Mouse (Mus musculus) cerebellum, adult 8-10 months (tissue): ENCODE data around the gene Adgrg1.

ENCODE experiments used
- DNase-seq: peaks from one replicate; pipeline ENCODE4 v3.0.0; 2022

The Adgrg1 gene

DNA sequence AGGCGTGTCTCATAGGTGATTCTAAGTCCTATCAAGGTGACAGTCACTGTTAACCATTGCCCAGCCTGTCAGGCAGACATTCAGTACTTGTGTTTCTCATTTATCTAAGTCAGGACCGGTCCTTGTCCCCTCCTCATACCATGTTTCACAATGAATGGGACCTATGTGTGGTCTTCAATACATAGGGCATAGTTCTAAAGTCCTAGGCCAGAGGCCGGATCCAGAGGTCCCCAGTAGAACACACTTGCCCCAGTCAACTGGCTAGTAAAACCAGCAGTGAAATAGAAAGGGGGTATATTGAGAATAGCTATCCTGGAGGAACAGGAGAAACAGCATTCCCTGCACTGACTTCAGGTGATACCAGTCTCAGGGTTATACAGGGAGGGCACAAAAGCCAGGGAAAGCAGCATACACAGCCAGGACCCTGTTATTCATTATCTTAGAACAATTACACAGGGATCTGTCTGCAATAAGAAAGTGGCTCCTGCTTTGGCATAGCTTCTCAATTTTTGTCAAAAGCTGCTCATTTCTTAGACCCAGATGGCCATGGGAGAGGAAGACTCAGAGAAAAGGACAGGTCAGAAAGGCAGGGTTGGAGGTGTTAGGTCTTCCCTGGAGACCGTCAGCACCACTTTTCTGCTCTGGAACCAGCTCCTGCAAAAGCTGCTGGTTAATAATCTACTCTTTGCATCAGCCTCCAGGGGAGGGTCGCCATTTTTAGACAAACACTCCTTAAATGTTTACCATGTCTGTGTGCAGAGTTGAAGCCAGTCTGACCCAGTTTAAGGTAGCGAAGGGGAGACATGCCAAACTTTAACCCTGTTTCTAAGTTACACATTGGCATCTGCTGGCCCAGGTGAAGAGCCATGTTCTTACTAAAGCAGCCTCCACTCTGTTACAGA is 67.6 kb downstream of the Adgrg1 start:
- DNase-seq, result no peak

- DNase-seq, result no peak
These were observed 70.3 kb downstream of the Adgrg1 start for GRCm38 (mm10) chr8:95044811-95045210.

DNA sequence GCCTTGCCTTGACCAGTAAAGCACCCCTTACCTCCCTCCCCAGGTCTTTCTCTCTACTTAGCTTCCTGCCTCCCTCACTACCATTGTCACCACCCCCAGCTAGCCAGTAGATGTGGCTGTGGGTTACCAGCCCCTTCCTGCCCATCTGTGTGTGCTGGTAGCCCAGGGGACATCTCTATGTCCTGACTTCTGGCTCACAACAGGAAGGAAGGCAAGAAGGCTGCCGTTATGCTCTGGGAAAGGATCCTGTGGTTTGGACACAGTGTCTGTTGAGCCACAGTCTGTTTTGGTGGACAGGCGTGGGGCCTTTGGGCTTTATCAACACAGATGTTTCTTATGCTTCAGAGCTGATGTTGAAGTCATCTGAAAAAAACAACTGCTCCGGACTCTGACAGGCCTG is 72.4 kb downstream of the Adgrg1 start:
- DNase-seq, result no peak

- no peak for DNase-seq
These were observed 73.5 kb downstream of the Adgrg1 start for GRCm38 (mm10) chr8:95047884-95048680.

- DNase-seq, result no peak
These were observed 75.1 kb downstream of the Adgrg1 start for GRCm38 (mm10) chr8:95049636-95050035.

DNA sequence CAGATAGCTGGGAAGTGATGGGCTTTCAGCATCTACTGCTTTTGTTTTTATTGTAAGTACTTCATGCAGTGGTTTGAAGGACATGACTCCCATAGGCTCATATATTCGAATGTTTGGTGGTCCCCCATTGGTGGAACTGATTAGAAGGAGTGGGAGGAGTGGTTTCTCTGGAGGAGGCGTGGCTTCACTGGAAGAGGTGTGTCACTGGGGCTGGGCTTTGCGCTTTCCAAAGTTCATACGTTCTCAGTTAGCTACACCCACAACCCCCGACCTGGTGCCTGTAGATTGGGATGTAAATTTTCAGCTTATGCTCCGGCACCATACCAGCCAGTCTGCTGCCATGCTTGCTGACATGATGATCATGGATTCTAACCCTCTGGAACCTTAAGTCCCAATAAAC is 79.9 kb downstream of the Adgrg1 start:
- DNase-seq, result no peak

- no peak for DNase-seq
These were observed 80.5 kb downstream of the Adgrg1 start, which contains the start of gene Drc7 for GRCm38 (mm10) chr8:95054927-95055510. Drc7 (plus strand) TSS chr8:95055103.

- no peak for DNase-seq
These were observed 81.9 kb downstream of the Adgrg1 start for GRCm38 (mm10) chr8:95056414-95056813.

GRCm38 (mm10) chr8:95058661-95059060 is 84.1 kb downstream of the Adgrg1 start:
- no peak for DNase-seq

- DNase-seq, result no peak
These were observed 85.4 kb downstream of the Adgrg1 start for GRCm38 (mm10) chr8:95059812-95060533.
